Mouse (Mus musculus): ENCODE data around the gene Med28.

DNA sequence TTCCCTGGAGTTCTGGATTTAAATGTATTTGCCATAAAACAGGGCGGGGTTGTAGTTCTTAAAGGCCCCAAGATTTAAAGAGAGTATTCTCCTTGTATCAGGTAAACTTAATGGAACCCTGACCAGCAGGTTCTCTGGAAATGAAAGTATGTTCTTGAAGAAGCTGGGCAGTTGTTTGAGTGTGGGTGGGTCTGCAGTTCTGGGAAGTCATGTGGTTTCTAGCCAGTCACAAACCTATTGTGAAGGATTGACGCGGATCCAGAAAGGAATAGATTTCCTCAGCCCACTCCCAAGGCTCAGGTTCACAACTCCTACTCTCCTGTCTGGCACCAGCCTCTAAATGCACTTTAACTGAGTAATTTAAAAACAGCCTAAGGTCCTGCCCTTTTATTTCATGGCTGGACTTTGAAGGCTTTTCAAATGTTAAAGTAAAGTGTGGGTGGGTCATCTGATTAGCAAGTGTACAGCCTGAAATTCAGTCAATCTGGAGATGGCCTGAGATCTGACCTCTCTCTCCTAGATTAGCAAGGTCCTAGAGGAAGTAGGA, 24.5 kb upstream of the Med28 start:
- TF ChIP-seq POLR2A (IDR thresholded peaks at IDR 0.05; ENCODE audit: control insufficient read depth in 1 of 2, insufficient read depth in 1 of 2, low read depth in 1 of 2, low read length in 2 of 2, poor library complexity in 1 of 2) (no peak), MAZ (IDR thresholded peaks at IDR 0.05; ENCODE audit: low read depth, low read length) (no peak), KAT2A (conservative IDR thresholded peaks at IDR 0.05; ENCODE audit: low read depth, low read length) (no peak)
